Mouse (Mus musculus): Measurements from ENCODE around the gene Clptm1. TPM values are rescaled to one million over a fixed set of nuclear protein-coding genes. Genes with fewer than 3 reads are reported as not detected.

Gene Clptm1
- total and polyA plus RNA-seq, 2 experiments from 2014 or later: 140 to 149 TPM

DNA sequence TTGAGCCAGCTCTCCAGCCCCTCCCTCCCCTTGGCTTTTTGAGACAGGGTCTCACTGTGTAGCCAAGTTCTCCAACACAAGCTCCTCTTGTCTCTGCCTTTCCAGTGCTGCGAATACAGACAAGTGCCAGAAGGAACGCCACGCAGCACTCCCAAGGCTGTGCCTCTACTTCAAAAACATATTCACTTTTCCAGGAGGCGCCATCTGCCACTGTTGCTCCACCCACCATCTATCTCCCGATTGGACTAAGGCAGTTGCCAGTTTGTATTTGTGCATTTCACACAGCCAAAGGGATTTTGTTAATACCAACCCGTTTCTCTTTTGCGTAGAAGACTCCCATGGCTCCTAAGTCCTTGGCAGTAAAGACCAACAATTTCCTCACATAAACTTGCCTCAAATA, 44.0 kb downstream of the Clptm1 start:
- Histone ChIP-seq H3K4me1 (ENCODE audit: insufficient read depth, low read length) (no peaks in the 10 kb centered on the region), H3K27ac (ENCODE audit: low read depth, low read length) (no peak overlapping the region), H3K36me3 (ENCODE audit: insufficient read depth, low read length) (no peaks in the 10 kb centered on the region), H3K4me2 (ENCODE audit: low read depth, low read length, poor library complexity, severe bottlenecking) (no peak overlapping the region), H3K4me3 (ENCODE audit: low read depth, low read length) (no peak overlapping the region), H3K9ac (replicated peaks; ENCODE audit: low read length, poor library complexity, severe bottlenecking) (no peak overlapping the region), H3K9me3 (ENCODE audit: low read length) (no peaks in the 10 kb centered on the region), H3K27me3 (ENCODE audit: insufficient read depth, low read length) (no peaks in the 10 kb centered on the region; the same call in 1 of the 2 replicates)
- DNase-seq (ENCODE audit: low spot score): no peak
- TF ChIP-seq CTCF (IDR thresholded peaks at IDR 0.05): no peak
- ATAC-seq (ENCODE audit: low FRiP score): no peak
- WGBS: 85% methylated on average over 7 of the region's 7 CpGs

DNA sequence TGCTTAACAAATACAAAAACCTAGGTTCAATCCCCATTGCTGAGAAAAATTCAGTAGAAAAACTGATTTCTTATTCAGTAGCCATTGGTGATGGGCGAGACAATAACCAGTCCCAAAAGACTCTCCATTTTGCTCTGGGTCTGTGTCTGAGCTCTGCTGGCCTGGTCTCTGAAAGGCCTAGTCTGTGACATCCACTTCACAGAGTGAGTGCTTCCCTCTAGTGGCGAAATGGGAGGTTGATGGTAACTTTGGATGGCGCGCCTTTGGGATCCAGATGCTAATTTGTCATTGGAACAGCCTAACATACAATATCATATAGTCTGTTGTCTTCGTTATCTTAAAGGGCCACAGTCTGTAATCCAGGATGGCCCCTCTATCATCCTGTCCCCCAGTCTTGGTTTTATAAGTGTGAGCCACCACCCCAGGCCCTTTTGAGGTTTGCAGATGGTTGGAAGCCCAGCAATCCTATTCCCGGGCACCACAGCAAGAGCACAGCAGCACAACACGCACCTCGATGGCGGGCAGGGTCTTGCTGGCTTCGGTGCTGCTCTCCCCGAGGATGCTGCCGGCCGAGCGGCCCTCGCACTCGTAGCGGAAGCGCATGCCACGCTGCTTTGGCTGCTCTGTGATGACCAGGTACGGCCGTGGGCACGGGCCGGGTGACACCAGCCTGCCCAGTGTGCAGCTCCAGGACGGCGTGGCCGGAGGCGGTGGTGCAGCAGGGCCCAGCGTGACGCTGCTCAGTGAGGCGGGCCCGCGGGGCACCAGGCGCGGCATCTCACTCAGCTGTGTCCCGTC, 45.6 kb downstream of the Clptm1 start:
- DNase-seq (ENCODE audit: low spot score) (peak; percentile 89), ATAC-seq (ENCODE audit: low FRiP score) (peak; percentile 73)
- WGBS: 4% methylated on average over 35 of the region's 35 CpGs
- peak; percentile 92 for TF ChIP-seq CTCF (IDR thresholded peaks at IDR 0.05)
- peak overlapping the region; percentile 36 for H3K9ac ChIP-seq (replicated peaks; ENCODE audit: low read length, poor library complexity, severe bottlenecking)
- H3K27ac ChIP-seq (ENCODE audit: low read depth, low read length): 0 out of 2 replicates have a peak overlapping the region, but pooled peaks have one; percentile 38
- H3K4me1 ChIP-seq (ENCODE audit: insufficient read depth, low read length): no peaks in the 10 kb centered on the region
- H3K27me3 ChIP-seq (ENCODE audit: insufficient read depth, low read length): no peaks in the 10 kb centered on the region; the same call in 1 of the 2 replicates
- H3K4me2 ChIP-seq (ENCODE audit: low read depth, low read length, poor library complexity, severe bottlenecking): peak overlapping the region; percentile 42
- 0 out of 2 replicates have a peak, but pooled peaks cover 4% of the 10 kb centered on the region for H3K36me3 ChIP-seq (ENCODE audit: insufficient read depth, low read length)
- H3K9me3 ChIP-seq (ENCODE audit: low read length): no peaks in the 10 kb centered on the region
- peak overlapping the region; percentile 28 for H3K4me3 ChIP-seq (ENCODE audit: low read depth, low read length)

DNA sequence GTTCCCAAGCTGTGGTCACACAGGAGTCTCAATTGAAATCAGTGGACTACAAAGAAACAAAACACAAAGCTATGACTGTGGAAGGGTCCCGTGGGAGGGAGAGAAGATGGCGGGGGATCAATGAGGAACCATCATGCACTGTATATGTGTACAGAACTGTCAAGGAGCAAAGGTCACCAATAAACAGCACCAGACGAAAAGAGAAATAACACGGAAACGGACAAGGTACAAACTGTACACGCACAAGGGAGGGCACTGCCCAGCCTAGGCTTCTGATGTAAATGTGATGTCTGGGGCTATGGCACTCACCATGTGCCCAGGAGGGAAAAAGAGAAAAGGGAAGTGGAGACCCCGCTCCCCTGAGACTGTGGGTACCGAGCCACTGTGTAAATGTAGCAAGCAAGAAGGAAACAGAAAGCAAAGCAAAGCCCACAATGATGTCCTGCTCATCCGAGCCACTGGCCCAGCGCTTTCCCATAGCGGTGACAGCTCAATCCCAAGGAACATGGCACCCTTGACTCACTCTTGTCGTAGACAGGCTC, 49.7 kb downstream of the Clptm1 start:
- DNase-seq (ENCODE audit: low spot score) (no peak), ATAC-seq (ENCODE audit: low FRiP score) (no peak)
- no peaks in the 10 kb centered on the region for H3K9me3 ChIP-seq (ENCODE audit: low read length)
- WGBS: 90% methylated on average over 12 of the region's 12 CpGs
- no peaks in the 10 kb centered on the region; the same call in 1 of the 2 replicates for H3K27me3 ChIP-seq (ENCODE audit: insufficient read depth, low read length)
- TF ChIP-seq CTCF (IDR thresholded peaks at IDR 0.05): no peak
- no peak overlapping the region for H3K27ac ChIP-seq (ENCODE audit: low read depth, low read length)
- no peak overlapping the region for H3K9ac ChIP-seq (replicated peaks; ENCODE audit: low read length, poor library complexity, severe bottlenecking)
- no peak overlapping the region for H3K4me3 ChIP-seq (ENCODE audit: low read depth, low read length)
- H3K4me1 ChIP-seq (ENCODE audit: insufficient read depth, low read length): no peaks in the 10 kb centered on the region
- H3K4me2 ChIP-seq (ENCODE audit: low read depth, low read length, poor library complexity, severe bottlenecking): no peak overlapping the region
- H3K36me3 ChIP-seq (ENCODE audit: insufficient read depth, low read length): peaks cover 9% of the 10 kb centered on the region; the same call in 1 of the 2 replicates

DNA sequence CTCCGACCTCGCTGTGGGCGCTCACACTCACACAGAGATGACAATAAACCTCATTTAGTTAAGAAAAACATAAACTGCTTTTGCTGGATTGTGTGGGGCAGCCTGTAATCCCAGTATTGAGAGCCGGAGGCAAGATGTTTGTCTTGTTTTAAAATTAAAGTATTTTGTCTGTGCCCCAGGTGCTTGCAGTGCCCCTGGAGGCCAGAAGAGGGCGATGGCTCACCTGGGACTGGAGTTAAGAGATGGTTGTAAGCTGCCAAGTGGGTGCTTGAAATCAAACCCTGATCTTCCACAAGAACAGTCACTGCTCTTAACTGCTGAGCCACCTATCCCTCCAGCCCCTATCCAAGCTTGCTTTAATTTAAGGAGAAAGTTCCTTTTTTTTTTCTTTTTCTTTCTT, 53.9 kb downstream of the Clptm1 start:
- 78% methylated on average over 5 of the region's 5 CpGs for WGBS
- H3K4me3 ChIP-seq (ENCODE audit: low read depth, low read length): no peak overlapping the region
- no peaks in the 10 kb centered on the region for H3K9me3 ChIP-seq (ENCODE audit: low read length)
- H3K36me3 ChIP-seq (ENCODE audit: insufficient read depth, low read length): peaks cover 12% of the 10 kb centered on the region; the same call in 1 of the 2 replicates
- DNase-seq (ENCODE audit: low spot score) (no peak), ATAC-seq (ENCODE audit: low FRiP score) (no peak)
- no peaks in the 10 kb centered on the region for H3K4me1 ChIP-seq (ENCODE audit: insufficient read depth, low read length)
- H3K27ac ChIP-seq (ENCODE audit: low read depth, low read length): no peak overlapping the region
- no peak overlapping the region for H3K4me2 ChIP-seq (ENCODE audit: low read depth, low read length, poor library complexity, severe bottlenecking)
- no peak overlapping the region for H3K9ac ChIP-seq (replicated peaks; ENCODE audit: low read length, poor library complexity, severe bottlenecking)
- TF ChIP-seq CTCF (IDR thresholded peaks at IDR 0.05): 0 out of 2 replicates have a peak, but pooled peaks have one; percentile 12
- H3K27me3 ChIP-seq (ENCODE audit: insufficient read depth, low read length): no peaks in the 10 kb centered on the region

DNA sequence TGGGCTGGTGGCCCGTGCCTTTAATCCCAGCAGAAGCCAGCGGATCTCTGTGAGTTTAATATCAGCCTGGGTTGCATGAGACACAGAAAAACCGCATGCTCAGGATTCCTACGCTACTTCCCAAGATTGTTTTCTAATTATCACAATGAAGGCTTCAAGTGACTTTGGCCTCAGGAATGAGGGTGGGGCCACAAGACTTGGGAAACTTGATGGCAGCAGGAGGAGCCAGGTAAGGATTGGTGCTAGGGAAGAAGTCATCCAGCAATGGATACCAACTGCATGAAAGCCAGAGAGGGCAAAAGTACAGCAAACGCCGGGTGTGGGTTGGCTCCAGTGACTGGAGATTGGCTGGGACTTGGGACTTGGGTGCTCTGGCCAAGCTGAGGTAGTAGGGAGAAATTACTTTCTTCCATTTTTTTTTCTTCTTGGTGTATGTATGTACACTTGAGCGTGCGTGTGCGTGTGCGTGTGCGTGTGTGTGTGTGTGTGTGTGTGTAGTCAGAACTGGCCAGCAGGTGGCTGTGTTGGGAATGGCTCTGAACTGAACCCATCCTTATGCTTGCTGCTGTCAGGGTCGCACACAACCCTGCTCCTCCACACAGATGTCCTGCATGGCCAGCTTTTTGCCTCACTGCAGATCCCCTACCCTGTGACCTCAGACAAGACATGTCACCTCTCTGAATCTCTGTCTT, 55.0 kb downstream of the Clptm1 start:
- Histone ChIP-seq H3K4me3 (ENCODE audit: low read depth, low read length) (no peak overlapping the region), H3K4me2 (ENCODE audit: low read depth, low read length, poor library complexity, severe bottlenecking) (no peak overlapping the region), H3K9ac (replicated peaks; ENCODE audit: low read length, poor library complexity, severe bottlenecking) (no peak overlapping the region), H3K36me3 (ENCODE audit: insufficient read depth, low read length) (peaks cover 7% of the 10 kb centered on the region; the same call in 1 of the 2 replicates), H3K9me3 (ENCODE audit: low read length) (no peaks in the 10 kb centered on the region), H3K4me1 (ENCODE audit: insufficient read depth, low read length) (no peaks in the 10 kb centered on the region), H3K27me3 (ENCODE audit: insufficient read depth, low read length) (no peaks in the 10 kb centered on the region), H3K27ac (ENCODE audit: low read depth, low read length) (no peak overlapping the region)
- 0 out of 2 replicates have a peak, but pooled peaks have one; percentile 19 for TF ChIP-seq CTCF (IDR thresholded peaks at IDR 0.05)
- DNase-seq (ENCODE audit: low spot score): no peak
- 92% methylated on average over 12 of the region's 12 CpGs for WGBS
- ATAC-seq (ENCODE audit: low FRiP score): no peak
